Mouse (Mus musculus): Measurements from ENCODE around the gene Spred2.

DNA sequence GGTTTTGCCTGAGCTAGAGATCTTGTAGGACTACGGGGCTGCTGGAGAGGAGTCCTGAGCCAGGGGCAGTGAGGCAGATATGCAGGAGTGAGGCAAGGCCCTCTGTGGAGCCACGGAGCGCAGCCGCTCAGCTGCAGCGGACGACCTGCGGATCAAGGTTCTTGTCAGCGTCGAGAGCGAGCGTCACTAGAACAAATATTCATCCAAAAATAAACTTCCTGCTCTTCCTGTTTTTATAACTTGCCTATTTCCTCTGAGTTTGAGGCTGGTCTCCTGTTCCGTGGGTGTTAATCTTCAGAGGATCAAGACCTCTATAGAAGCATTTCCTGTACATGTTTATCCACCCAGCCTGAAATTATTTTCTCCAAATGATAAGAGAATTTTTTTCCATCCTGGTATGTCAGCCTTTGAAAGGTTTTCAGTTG, 39.6 kb downstream of the Spred2 start:
- TF ChIP-seq POLR2A (IDR thresholded peaks at IDR 0.05; ENCODE audit: control insufficient read depth, extremely low read depth, insufficient read depth, low read length, poor library complexity) (no peak), CTCF (IDR thresholded peaks at IDR 0.05; ENCODE audit: borderline replicate concordance, control insufficient read depth, extremely low read depth, insufficient read depth, low read length, poor library complexity) (no peak)

Measured in thymus, adult 2 months (tissue).